Mouse (Mus musculus) myocyte (in vitro differentiated cells): Measurements from ENCODE around the gene Mipol1.

Source experiments
- CEBPB ChIP-seq: IDR thresholded peaks from 2 replicates; pipeline ENCODE4 v1.6.1; 2011; ENCODE audit warnings: mild to moderate bottlenecking, moderate library complexity; ENCODE audit not compliant: poor library complexity, insufficient read depth, severe bottlenecking
- MAX ChIP-seq: IDR thresholded peaks from one replicate; pipeline ENCODE4 v1.6.1; 2011; ENCODE audit warnings: low read depth, mild to moderate bottlenecking, control low read depth
- MYOD1 ChIP-seq, 3 experiments: IDR thresholded peaks; one replicate each; pipeline ENCODE4 v1.6.1; 2011; ENCODE audit warnings: control low read depth in 2 of 3, low read depth in 2 of 3, mild to moderate bottlenecking in 2 of 3, moderate library complexity in 1 of 3; ENCODE audit not compliant: insufficient read length in 2 of 3, control insufficient read depth in 1 of 3
- MYOG ChIP-seq, 3 experiments: IDR thresholded peaks; one replicate each; pipeline ENCODE4 v1.6.1; 2011; ENCODE audit warnings: control low read depth in 2 of 3, low read depth in 2 of 3, mild to moderate bottlenecking in 2 of 3; ENCODE audit not compliant: insufficient read length in 2 of 3, control insufficient read depth in 1 of 3, insufficient read depth in 1 of 3
- POLR2A ChIP-seq: IDR thresholded peaks from one replicate; pipeline ENCODE4 v1.6.1; 2011; ENCODE audit warnings: low read depth, mild to moderate bottlenecking, control low read depth, moderate library complexity; ENCODE audit not compliant: insufficient read length
- POLR2AphosphoS2 ChIP-seq: IDR thresholded peaks from one replicate; pipeline ENCODE4 v1.6.1; 2011; ENCODE audit warnings: low read depth, control low read depth; ENCODE audit not compliant: insufficient read length
- SRF ChIP-seq: IDR thresholded peaks from one replicate; pipeline ENCODE4 v1.6.1; 2011; ENCODE audit warnings: low read depth; ENCODE audit not compliant: control insufficient read depth, insufficient read length
- TCF12 ChIP-seq: IDR thresholded peaks from one replicate; pipeline ENCODE4 v1.6.1; 2011; ENCODE audit warnings: mild to moderate bottlenecking, control low read depth; ENCODE audit not compliant: poor library complexity, insufficient read depth, severe bottlenecking
- USF1 ChIP-seq: IDR thresholded peaks from one replicate; pipeline ENCODE4 v1.6.1; 2011; ENCODE audit warnings: low read depth, mild to moderate bottlenecking, control low read depth, moderate library complexity

DNA sequence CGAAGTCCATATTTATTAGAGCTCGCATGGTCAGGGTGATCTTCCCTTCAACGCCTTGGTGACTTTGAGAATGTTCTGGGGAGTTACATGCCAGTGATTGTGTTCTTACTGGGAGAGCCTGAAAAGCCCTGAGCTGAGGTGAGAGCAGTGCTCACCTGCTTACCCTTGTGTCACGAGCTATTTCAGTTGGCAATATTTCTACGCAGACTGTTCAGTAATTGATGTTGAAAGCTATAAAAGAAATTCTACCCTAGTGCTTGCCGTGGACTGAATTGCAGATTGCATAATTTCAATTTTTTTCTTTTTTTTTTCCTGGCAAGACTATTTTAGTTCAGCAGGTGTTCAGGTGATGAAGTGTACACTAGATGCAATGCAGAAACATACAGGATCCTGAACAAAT is 172.1 kb downstream of the Mipol1 start:
- TF ChIP-seq POLR2A (no peak), USF1 (no peak), MAX (no peak), TCF12 (no peak), CEBPB (no peak), MYOD1 (IDR thresholded peaks at IDR 0.05; ENCODE audit: control insufficient read depth in 1 of 3, insufficient read length in 2 of 3, low read depth in 2 of 3) (no peak), MYOG (IDR thresholded peaks at IDR 0.05; ENCODE audit: control insufficient read depth in 1 of 3, insufficient read depth in 1 of 3, insufficient read length in 2 of 3, low read depth in 2 of 3) (no peak), POLR2AphosphoS2 (no peak), SRF (no peak)
